30 mouse cellular contexts compared by ENCODE assay signal in the genomic region with DNA sequence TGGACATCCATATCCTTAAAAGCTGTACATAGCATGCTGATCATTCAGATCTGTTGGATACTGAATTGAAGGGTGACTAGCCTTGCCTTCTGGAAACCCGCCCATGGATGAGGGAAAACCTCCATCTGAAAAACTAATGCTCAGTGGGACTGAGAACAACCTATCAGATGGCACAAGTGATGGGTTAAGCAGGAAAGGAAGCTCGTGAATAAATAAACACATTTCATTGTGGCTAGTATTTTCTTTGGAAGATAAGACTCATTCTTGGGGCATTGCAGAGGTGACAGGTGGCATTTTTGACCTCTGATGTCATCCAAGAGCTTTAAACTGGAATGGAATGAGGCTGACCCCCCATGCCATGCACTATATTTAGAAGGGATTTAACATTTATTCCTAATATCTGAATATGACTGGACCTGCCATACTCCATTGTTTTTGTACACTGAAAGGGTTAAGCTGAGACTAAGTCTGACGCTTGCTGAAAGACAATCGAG.
DNase-seq lines count a peak whose midpoint lies in the region; ATAC-seq lines count a peak whose summit lies in the region.
"Had no signal": no experiment of that assay in that cellular context is flagged by ENCODE, and none has a peak within 500 bp of the region (broad histone marks: within the 10 kb centered on the region; RNA-seq: fewer than 3 reads in every experiment).

No protein-coding gene starts in this region.

- H3K9ac ChIP-seq in heart, embryonic 13.5 days, result no peak overlapping the region
- H3K9ac ChIP-seq: embryonic facial prominence, embryonic 13.5 days; forebrain, embryonic 12.5 days; forebrain, embryonic 15.5 days; hindbrain, embryonic 13.5 days; intestine, embryonic 15.5 days had no signal

- ATAC-seq in heart, embryonic 13.5 days (ENCODE audit: extremely low read depth, insufficient number of reproducible peaks, low FRiP score, low TSS enrichment), result no peak
- ATAC-seq: CD4-positive, CD25-positive, alpha-beta regulatory T cell, adult 4 months; forebrain, embryonic 15.5 days; hindbrain, embryonic 16.5 days; intestine, embryonic 15.5 days had no signal

- peak overlapping the region; percentile 0; the same call in 1 of the 2 replicates for H3K27ac ChIP-seq in heart, embryonic 13.5 days (replicated peaks)
- H3K27ac ChIP-seq: embryonic facial prominence, embryonic 10.5 days; embryonic facial prominence, embryonic 13.5 days; forebrain, embryonic 12.5 days; forebrain, embryonic 15.5 days; hindbrain, embryonic 10.5 days; hindbrain, embryonic 13.5 days; intestine, embryonic 15.5 days had no signal

- no peaks in the 10 kb centered on the region for H3K9me3 ChIP-seq in heart, embryonic 13.5 days
- H3K9me3 ChIP-seq: embryonic facial prominence, embryonic 10.5 days; embryonic facial prominence, embryonic 13.5 days; forebrain, embryonic 12.5 days; forebrain, embryonic 15.5 days; hindbrain, embryonic 10.5 days; hindbrain, embryonic 13.5 days; intestine, embryonic 15.5 days had no signal

- no peaks in the 10 kb centered on the region for H3K27me3 ChIP-seq in heart, embryonic 13.5 days (replicated peaks)
- H3K27me3 ChIP-seq: embryonic facial prominence, embryonic 13.5 days; forebrain, embryonic 12.5 days; forebrain, embryonic 15.5 days; hindbrain, embryonic 13.5 days; intestine, embryonic 15.5 days had no signal

- H3K4me3 ChIP-seq in heart, embryonic 13.5 days, result no peak overlapping the region
- H3K4me3 ChIP-seq: embryonic facial prominence, embryonic 10.5 days; embryonic facial prominence, embryonic 13.5 days; erythroblast, embryonic 14.5 days; forebrain, embryonic 12.5 days; forebrain, embryonic 15.5 days; hindbrain, embryonic 10.5 days; hindbrain, embryonic 13.5 days; intestine, embryonic 15.5 days had no signal

- peak; percentile 27 for DNase-seq in heart, adult 11 months
- DNase-seq in heart, postnatal 14 days, result no peak
- no peak for DNase-seq in heart, postnatal 4 days
- DNase-seq in 3T3-L1 (ENCODE audit: low read depth, low spot score), result peak; percentile 56
- peak; percentile 48 for DNase-seq in NIH3T3 (ENCODE audit: low read depth)
- no peak for DNase-seq in urinary bladder, adult 2 months (ENCODE audit: low spot score)
- DNase-seq in left cerebral cortex, adult 18-20 months (ENCODE audit: low spot score in 2 of 2), result no peak
- DNase-seq: adrenal gland, adult 2 months; adrenal gland, postnatal 25 days; B cell, adult 2 months; cerebellum, adult 11-12 months; cerebellum, adult 8-10 months; cerebellum, postnatal 10 days; cerebellum, postnatal 36 days; embryo, embryonic 11 days; gastrocnemius, postnatal 25 days; heart, postnatal 10 days; kidney, adult 11 months; kidney, adult 8-10 months had no signal

- 39% methylated on average over 4 of the region's 4 CpGs for WGBS in heart, embryonic 13.5 days

- peaks cover 55% of the 10 kb centered on the region for H3K4me1 ChIP-seq in heart, embryonic 13.5 days
- H3K4me1 ChIP-seq: forebrain, embryonic 12.5 days; forebrain, embryonic 15.5 days; hindbrain, embryonic 13.5 days; intestine, embryonic 15.5 days had no signal

- peaks cover 9% of the 10 kb centered on the region; the same call in 1 of the 2 replicates for H3K36me3 ChIP-seq in heart, embryonic 13.5 days
- H3K36me3 ChIP-seq: embryonic facial prominence, embryonic 10.5 days; embryonic facial prominence, embryonic 13.5 days; forebrain, embryonic 12.5 days; forebrain, embryonic 15.5 days; hindbrain, embryonic 10.5 days; hindbrain, embryonic 13.5 days; intestine, embryonic 15.5 days had no signal

- H3K4me2 ChIP-seq in heart, embryonic 13.5 days, result no peak overlapping the region
- H3K4me2 ChIP-seq: embryonic facial prominence, embryonic 13.5 days; forebrain, embryonic 12.5 days; forebrain, embryonic 15.5 days; hindbrain, embryonic 13.5 days; intestine, embryonic 15.5 days had no signal

- intact Hi-C loops in heart, postnatal 14 days (cut with DNase I), result no loop called here

Comparison
In these comparisons a context has a peak if more than half of its experiments do, and no peak if none do; other contexts are left out.
1. DNase-seq: peak in heart, adult 11 months (single experiment), 3T3-L1 (single experiment) and NIH3T3 (single experiment); none in heart, postnatal 14 days (0 of 2), heart, postnatal 4 days (single experiment), urinary bladder, adult 2 months (single experiment) and left cerebral cortex, adult 18-20 months (0 of 2).